Mouse (Mus musculus) heart, postnatal 0 days (tissue): ENCODE results near the gene A230050P20Rik. TPM values are rescaled to one million over a fixed set of nuclear protein-coding genes. Genes with fewer than 3 reads are reported as not detected.

Experiments used
- ATAC-seq: fragments of 200-750 bp; cut with Nextera tagmentation; 2 replicates; pipeline ENCODE4 v1.8.0; 2017; ENCODE audit warnings: low read depth, moderate number of reproducible peaks, moderate library complexity; ENCODE audit not compliant: insufficient read depth
- DNase-seq: peaks from one replicate; pipeline ENCODE4 v3.0.0-alpha.2; 2016; ENCODE audit warnings: low spot score
- H3K27ac ChIP-seq: fragments of 300-500 bp; sonication (generic); 2 replicates; pipeline ENCODE4 v1.5.1; 2014; ENCODE audit warnings: low read depth, mild to moderate bottlenecking
- H3K27me3 ChIP-seq: fragments of 300-500 bp; sonication (generic); 2 replicates; pipeline ENCODE4 v1.6.1; 2014; ENCODE audit warnings: low read length, mixed read lengths; ENCODE audit not compliant: control insufficient read depth, insufficient read depth
- H3K36me3 ChIP-seq: fragments of 300-500 bp; sonication (generic); replicated peaks from 2 replicates; pipeline ENCODE4 v1.6.1; 2014; ENCODE audit warnings: low read length, mixed read lengths; ENCODE audit not compliant: control insufficient read depth, insufficient read depth
- H3K4me1 ChIP-seq: fragments of 300-500 bp; sonication (generic); 2 replicates; pipeline ENCODE4 v1.6.1; 2014; ENCODE audit warnings: antibody characterized with exemption; ENCODE audit not compliant: control insufficient read depth, insufficient read depth
- H3K4me2 ChIP-seq: fragments of 300-500 bp; sonication (generic); 2 replicates; pipeline ENCODE4 v1.6.1; 2014; ENCODE audit warnings: low read depth, mild to moderate bottlenecking, low read length, moderate library complexity
- H3K4me3 ChIP-seq: fragments of 300-500 bp; sonication (generic); 2 replicates; pipeline ENCODE4 v1.5.1; 2014; ENCODE audit warnings: low read depth, low read length
- H3K9ac ChIP-seq: fragments of 300-500 bp; sonication (generic); replicated peaks from 2 replicates; pipeline ENCODE4 v1.6.1; 2014; ENCODE audit warnings: low read depth, low read length, mixed read lengths
- H3K9me3 ChIP-seq: fragments of 300-500 bp; sonication (generic); replicated peaks from 2 replicates; pipeline ENCODE4 v1.6.1; 2016; ENCODE audit warnings: low read length; ENCODE audit not compliant: control insufficient read depth
- CTCF ChIP-seq: IDR thresholded peaks from 2 replicates; pipeline ENCODE4 v1.5.1; 2016; ENCODE audit warnings: antibody characterized with exemption, control low read depth, low read depth
- EP300 ChIP-seq: IDR thresholded peaks from 2 replicates; pipeline ENCODE4 v1.6.1; 2016; ENCODE audit warnings: antibody characterized with exemption, low read depth
- WGBS: fragments of 180-500 bp; shearing (Covaris S2); extraction: QIAGEN DNeasy Blood & Tissue Kit; methylation state at CpG from one replicate; pipeline ENCODE4 v1.1.7; 2014; 5-methylcytosine and 5-hydroxymethylcytosine counted together
- polyA plus RNA-seq: library from polyadenylated mRNA; unstranded; fragments of >200 nt; fragmentation: Nextera tagmentation; extraction: Ambion mirVana; gene quantifications from 2 replicates; pipeline ENCODE4 v1.2.1, GENCODE M21; 2015
- total RNA-seq: library from RNA; depleted of rRNA; stranded (reverse); fragments of >200 nt; gene quantifications from 2 replicates; pipeline ENCODE4 v1.2.3, GENCODE M21; 2014; ENCODE audit warnings: low replicate concordance

A230050P20Rik gene
- total and polyA plus RNA-seq, 2 experiments from 2014 or later: 5.3 to 6.8 TPM

- Histone ChIP-seq H3K36me3 (no peaks in the 10 kb centered on the region), H3K4me2 (no peak overlapping the region), H3K4me3 (no peak overlapping the region), H3K9ac (no peak overlapping the region), H3K27ac (no peak overlapping the region), H3K9me3 (no peaks in the 10 kb centered on the region), H3K27me3 (no peaks in the 10 kb centered on the region), H3K4me1 (no peaks in the 10 kb centered on the region)
- ATAC-seq (no peak), DNase-seq (no peak)
- no peak for TF ChIP-seq EP300
- no peak for TF ChIP-seq CTCF
- 38% methylated on average over 4 of the region's 4 CpGs for WGBS
These were observed 26.2 kb upstream of the A230050P20Rik start for GRCm38 (mm10) chr9:20842211-20842610.

- no peak for DNase-seq
- Histone ChIP-seq H3K9me3 (no peaks in the 10 kb centered on the region), H3K4me3 (no peak overlapping the region), H3K27me3 (no peaks in the 10 kb centered on the region), H3K4me1 (no peaks in the 10 kb centered on the region), H3K4me2 (no peak overlapping the region), H3K9ac (no peak overlapping the region), H3K36me3 (no peaks in the 10 kb centered on the region), H3K27ac (no peak overlapping the region)
- no peak for TF ChIP-seq EP300
- TF ChIP-seq CTCF: peak; percentile 48
- no peak for ATAC-seq
- 21% methylated on average over 2 of the region's 2 CpGs for WGBS
These were observed 25.8 kb upstream of the A230050P20Rik start for GRCm38 (mm10) chr9:20842670-20843069.

- no peaks in the 10 kb centered on the region for H3K9me3 ChIP-seq
- H3K4me1 ChIP-seq: no peaks in the 10 kb centered on the region
- no peak overlapping the region for H3K4me2 ChIP-seq
- H3K36me3 ChIP-seq: no peaks in the 10 kb centered on the region
- DNase-seq: no peak
- H3K27ac ChIP-seq: no peak overlapping the region
- H3K27me3 ChIP-seq: no peaks in the 10 kb centered on the region
- H3K4me3 ChIP-seq: no peak overlapping the region
- no peak overlapping the region for H3K9ac ChIP-seq
- ATAC-seq: no peak
- TF ChIP-seq EP300 (no peak), CTCF (no peak)
- WGBS: 71% methylated on average over 2 of the region's 2 CpGs
These were observed 18.3 kb upstream of the A230050P20Rik start for GRCm38 (mm10) chr9:20850179-20850578.

- H3K27ac ChIP-seq: no peak overlapping the region
- H3K4me2 ChIP-seq: no peak overlapping the region
- H3K9me3 ChIP-seq: no peaks in the 10 kb centered on the region
- ATAC-seq: peak; percentile 44; the same call in 1 of the 2 replicates
- H3K4me3 ChIP-seq: no peak overlapping the region
- 9% methylated on average over 6 of the region's 6 CpGs for WGBS
- DNase-seq: peak; percentile 64
- no peak overlapping the region for H3K9ac ChIP-seq
- TF ChIP-seq EP300: no peak
- TF ChIP-seq CTCF: no peak
- H3K36me3 ChIP-seq: no peaks in the 10 kb centered on the region
- H3K27me3 ChIP-seq: no peaks in the 10 kb centered on the region
- no peaks in the 10 kb centered on the region for H3K4me1 ChIP-seq
These were observed 11.3 kb upstream of the A230050P20Rik start for GRCm38 (mm10) chr9:20857131-20857530.

- no peaks in the 10 kb centered on the region for H3K27me3 ChIP-seq
- no peaks in the 10 kb centered on the region for H3K9me3 ChIP-seq
- no peaks in the 10 kb centered on the region for H3K36me3 ChIP-seq
- no peak overlapping the region for H3K4me2 ChIP-seq
- no peak overlapping the region for H3K4me3 ChIP-seq
- no peak overlapping the region for H3K9ac ChIP-seq
- TF ChIP-seq CTCF (no peak), EP300 (no peak)
- H3K4me1 ChIP-seq: no peaks in the 10 kb centered on the region
- 40% methylated on average over 6 of the region's 6 CpGs for WGBS
- H3K27ac ChIP-seq: no peak overlapping the region
- ATAC-seq (no peak), DNase-seq (no peak)
These were observed 8.5 kb upstream of the A230050P20Rik start for GRCm38 (mm10) chr9:20859926-20860325.

GRCm38 (mm10) chr9:20861821-20862220 lies 6.6 kb upstream of the A230050P20Rik start:
- 10% methylated on average over 4 of the region's 4 CpGs for WGBS
- peak; percentile 45 for TF ChIP-seq CTCF
- TF ChIP-seq EP300: no peak
- Histone ChIP-seq H3K4me1 (no peaks in the 10 kb centered on the region), H3K9me3 (no peaks in the 10 kb centered on the region), H3K4me3 (no peak overlapping the region), H3K27me3 (no peaks in the 10 kb centered on the region), H3K9ac (no peak overlapping the region), H3K27ac (no peak overlapping the region), H3K36me3 (no peaks in the 10 kb centered on the region), H3K4me2 (no peak overlapping the region)
- ATAC-seq: no peak
- DNase-seq: no peak
